Mouse (Mus musculus) lung, postnatal 0 days (tissue): ENCODE measurements around the gene Ccnb3. TPM values are rescaled to one million over a fixed set of nuclear protein-coding genes. Genes with fewer than 3 reads are reported as not detected.
A peak's percentile ranks its signal among the peaks of the same experiment; 100 is the strongest.
"Not testable (repeated sequence)": the region's sequence is repeated elsewhere in the genome, so short reads cannot be mapped to it uniquely, and the experiment has no call there.

Experiments
- ATAC-seq: fragments of 200-750 bp; cut with Nextera tagmentation; 2 replicates; pipeline ENCODE4 v1.8.0; 2017; ENCODE audit warnings: moderate library complexity
- DNase-seq: peaks from one replicate; pipeline ENCODE4 v3.0.0-alpha.2; 2016; ENCODE audit warnings: low spot score
- H3K27ac ChIP-seq: fragments of 300-500 bp; sonication (generic); 2 replicates; pipeline ENCODE4 v1.5.1; 2014; ENCODE audit warnings: antibody characterized with exemption, mild to moderate bottlenecking, low read length, mixed read lengths
- H3K27me3 ChIP-seq: fragments of 300-500 bp; sonication (generic); replicated peaks from 2 replicates; pipeline ENCODE4 v1.6.1; 2014; ENCODE audit warnings: low read length, mixed read lengths; ENCODE audit not compliant: insufficient read depth
- H3K36me3 ChIP-seq: fragments of 300-500 bp; sonication (generic); 2 replicates; pipeline ENCODE4 v1.6.1; 2014; ENCODE audit warnings: low read length, mixed read lengths; ENCODE audit not compliant: insufficient read depth
- H3K4me1 ChIP-seq: fragments of 300-500 bp; sonication (generic); 2 replicates; pipeline ENCODE4 v1.6.1; 2014; ENCODE audit warnings: antibody characterized with exemption, low read depth, low read length, mixed read lengths; ENCODE audit not compliant: insufficient read depth
- H3K4me2 ChIP-seq: fragments of 300-500 bp; sonication (generic); replicated peaks from 2 replicates; pipeline ENCODE4 v1.6.1; 2014; ENCODE audit warnings: low read depth, mild to moderate bottlenecking, low read length, moderate library complexity, mixed read lengths
- H3K4me3 ChIP-seq: fragments of 300-500 bp; sonication (generic); 2 replicates; pipeline ENCODE4 v1.5.1; 2014; ENCODE audit warnings: low read depth, low read length
- H3K9ac ChIP-seq: fragments of 300-500 bp; sonication (generic); replicated peaks from 2 replicates; pipeline ENCODE4 v1.6.1; 2014; ENCODE audit warnings: low read depth, mild to moderate bottlenecking
- H3K9me3 ChIP-seq: fragments of 300-500 bp; sonication (generic); 2 replicates; pipeline ENCODE4 v1.6.1; 2016; ENCODE audit warnings: low read length, mixed read lengths
- CTCF ChIP-seq: IDR thresholded peaks from 2 replicates; pipeline ENCODE4 v1.5.1; 2016; ENCODE audit warnings: antibody characterized with exemption, mild to moderate bottlenecking
- EP300 ChIP-seq: IDR thresholded peaks from 2 replicates; pipeline ENCODE4 v1.6.1; 2016; ENCODE audit warnings: antibody characterized with exemption, mild to moderate bottlenecking, control low read depth
- WGBS: fragments of 180-500 bp; shearing (Covaris S2); extraction: QIAGEN DNeasy Blood & Tissue Kit; methylation state at CpG from one replicate; pipeline ENCODE4 v1.1.7; 2014; 5-methylcytosine and 5-hydroxymethylcytosine counted together
- polyA plus RNA-seq: library from polyadenylated mRNA; unstranded; fragments of >200 nt; fragmentation: Nextera tagmentation; extraction: Ambion mirVana; gene quantifications from 2 replicates; pipeline ENCODE4 v1.2.1, GENCODE M21; 2015

Gene Ccnb3
- polyA plus RNA-seq, 1 experiment from 2014 or later, result not detected

DNA sequence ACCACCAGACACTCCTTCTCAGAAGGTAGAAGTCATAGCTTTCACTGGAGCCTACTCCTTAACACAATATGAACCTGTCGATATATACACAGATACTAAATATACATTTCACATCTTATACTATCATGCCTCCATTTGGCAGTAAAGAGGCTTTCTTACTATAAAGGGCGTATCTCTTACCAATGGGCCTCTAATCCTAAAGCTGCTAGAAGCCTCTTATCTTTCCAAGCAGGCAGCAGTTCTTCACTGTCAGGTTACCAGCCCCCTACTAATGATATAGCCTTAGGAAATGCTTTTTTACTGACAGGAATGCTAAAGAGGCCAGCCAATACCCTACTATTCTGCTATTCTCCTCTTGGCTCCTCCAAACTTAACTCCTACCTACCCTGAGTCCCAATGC is 16.2 kb upstream of the Ccnb3 start:
- Histone ChIP-seq H3K9me3 (no peaks in the 10 kb centered on the region), H3K4me3 (no peak overlapping the region), H3K36me3 (no peaks in the 10 kb centered on the region), H3K4me2 (no peak overlapping the region), H3K9ac (no peak overlapping the region), H3K27me3 (no peaks in the 10 kb centered on the region), H3K4me1 (no peaks in the 10 kb centered on the region), H3K27ac (no peak overlapping the region)
- ATAC-seq, result no peak
- 70% methylated on average over 2 of the region's 2 CpGs for WGBS
- DNase-seq, result no peak
- TF ChIP-seq CTCF (no peak), EP300 (no peak)

DNA sequence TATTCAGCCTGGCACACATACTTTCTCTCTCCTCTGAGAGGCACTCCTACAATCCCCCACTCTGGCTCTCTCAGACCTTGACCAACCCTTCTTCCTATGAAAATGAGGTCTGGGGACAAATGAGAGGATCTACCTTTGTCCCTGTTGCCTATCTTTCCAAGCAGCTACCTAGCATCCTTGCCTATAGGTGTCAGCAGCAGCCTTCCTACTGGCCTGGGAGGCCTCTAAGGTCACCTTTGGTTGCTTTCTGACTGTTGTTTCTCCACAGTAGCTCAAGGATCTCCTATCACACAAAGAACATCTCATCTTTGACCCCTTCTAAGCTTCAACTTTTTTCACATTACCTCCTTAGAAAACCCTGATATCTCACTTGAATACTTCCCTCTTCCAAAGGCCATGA is 15.6 kb upstream of the Ccnb3 start:
- Histone ChIP-seq H3K27me3 (no peaks in the 10 kb centered on the region), H3K36me3 (no peaks in the 10 kb centered on the region), H3K4me2 (no peak overlapping the region), H3K4me3 (no peak overlapping the region), H3K9ac (no peak overlapping the region), H3K27ac (no peak overlapping the region), H3K9me3 (no peaks in the 10 kb centered on the region), H3K4me1 (no peaks in the 10 kb centered on the region)
- DNase-seq, result no peak
- no peak for TF ChIP-seq EP300
- TF ChIP-seq CTCF, result no peak
- no peak for ATAC-seq

DNA sequence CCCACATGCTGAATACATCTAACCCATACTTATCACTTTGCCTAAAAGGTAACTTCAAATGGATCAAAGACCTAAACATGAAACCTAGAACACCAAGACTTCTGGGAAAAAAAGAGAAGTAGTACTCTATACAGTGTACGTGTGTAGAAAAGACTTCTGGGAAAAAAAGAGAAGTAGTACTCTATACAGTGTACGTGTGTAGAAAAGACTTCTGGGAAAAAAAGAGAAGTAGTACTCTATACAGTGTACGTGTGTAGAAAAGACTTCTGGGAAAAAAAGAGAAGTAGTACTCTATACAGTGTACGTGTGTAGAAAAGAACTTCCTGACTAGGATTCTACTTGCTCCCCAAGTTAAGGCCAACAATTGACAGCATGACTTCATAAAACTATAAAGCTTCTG is 57.5 kb downstream of the Ccnb3 start:
- ATAC-seq, H3K27me3 ChIP-seq, H3K9me3 ChIP-seq, H3K36me3 ChIP-seq, H3K4me1 ChIP-seq, H3K27ac ChIP-seq, DNase-seq, H3K9ac ChIP-seq, H3K4me2 ChIP-seq, H3K4me3 ChIP-seq: not testable (repeated sequence)
- WGBS, result 79% methylated on average over 3 of the region's 4 CpGs

DNA sequence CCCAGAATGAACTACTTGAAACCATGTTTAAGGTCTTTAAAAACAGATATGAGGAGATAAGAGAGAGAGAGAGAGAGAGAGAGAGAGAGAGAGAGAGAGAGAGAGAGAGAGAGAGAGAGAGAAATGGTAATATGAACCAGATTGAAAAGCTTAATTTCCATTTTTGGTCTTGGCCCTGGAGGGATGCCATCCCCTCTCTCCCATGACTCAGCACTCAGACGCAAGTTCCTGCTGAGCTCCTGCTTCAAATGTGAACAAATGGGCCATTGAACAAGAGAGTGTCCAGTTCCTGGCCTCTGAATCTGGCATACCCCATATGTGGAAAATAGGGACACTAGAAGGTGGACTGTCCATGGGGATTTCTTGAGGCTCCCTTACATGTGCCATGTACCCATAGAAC is 69.5 kb downstream of the Ccnb3 start:
- TF ChIP-seq CTCF, result no peak
- no peak for TF ChIP-seq EP300
- Histone ChIP-seq H3K27ac (no peak overlapping the region), H3K36me3 (no peaks in the 10 kb centered on the region), H3K4me1 (no peaks in the 10 kb centered on the region), H3K4me2 (no peak overlapping the region), H3K27me3 (no peaks in the 10 kb centered on the region), H3K4me3 (no peak overlapping the region), H3K9ac (no peak overlapping the region), H3K9me3 (no peaks in the 10 kb centered on the region)
- DNase-seq (no peak), ATAC-seq (no peak)
- 75% methylated on average over 1 of the region's 1 CpGs for WGBS

DNA sequence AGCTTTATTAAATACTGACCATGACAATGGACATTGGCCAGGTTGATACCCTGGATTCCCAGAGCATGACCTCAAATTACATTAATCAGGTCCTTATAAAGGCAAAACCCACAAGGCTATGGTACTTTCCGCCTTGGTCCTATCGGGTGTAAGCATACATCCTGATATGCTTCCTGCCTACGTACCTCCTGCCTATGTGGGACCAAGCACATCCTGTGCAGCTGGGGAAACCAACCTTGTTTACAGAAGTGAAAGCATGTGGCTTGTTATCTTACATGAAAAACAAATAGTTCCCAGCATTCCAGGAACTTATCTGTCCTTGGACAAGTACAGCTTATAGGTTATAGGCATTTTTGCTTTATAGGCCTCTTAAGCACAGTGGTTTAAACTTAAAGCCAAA is 72.8 kb downstream of the Ccnb3 start:
- Histone ChIP-seq H3K9me3 (no peaks in the 10 kb centered on the region), H3K36me3 (no peaks in the 10 kb centered on the region), H3K4me3 (no peak overlapping the region), H3K27me3 (no peaks in the 10 kb centered on the region), H3K27ac (no peak overlapping the region), H3K4me1 (no peaks in the 10 kb centered on the region), H3K4me2 (no peak overlapping the region), H3K9ac (no peak overlapping the region)
- TF ChIP-seq CTCF (no peak), EP300 (peak; percentile 79)
- WGBS, result 66% methylated on average over 3 of the region's 3 CpGs
- DNase-seq, result no peak
- ATAC-seq, result no peak; the same call in 1 of the 2 replicates

Other genes with a start within 250 kb of the Ccnb3 start
- gene Akap4, start 25.9 kb upstream of the Ccnb3 start, polyA plus RNA-seq, result not detected in 2 replicates